Mouse (Mus musculus): ENCODE results near the gene Pmvk.

DNA sequence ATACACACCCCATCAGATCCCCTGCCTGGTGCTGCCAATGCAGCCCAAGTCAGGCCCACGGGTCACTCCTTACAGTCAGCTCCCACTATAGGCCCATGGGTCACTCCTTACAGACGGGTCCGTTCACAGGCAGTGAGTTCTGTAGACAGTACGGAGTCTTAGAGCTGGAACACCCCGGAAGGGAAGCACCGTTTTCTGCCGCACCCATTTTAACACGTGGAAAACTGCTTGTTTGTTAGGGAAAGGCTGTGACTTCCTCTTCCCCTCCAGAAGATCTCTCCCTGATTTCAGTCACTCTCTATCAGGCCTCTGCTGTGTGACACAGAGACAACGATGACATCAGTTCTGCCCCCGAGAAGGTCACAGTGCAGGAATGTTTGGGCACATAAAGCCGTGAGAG is 61.1 kb downstream of the Pmvk start:
- TF ChIP-seq CTCF (IDR thresholded peaks at IDR 0.05; ENCODE audit: extremely low read depth, insufficient read depth, low read length): no peak
- TF ChIP-seq POLR2A (IDR thresholded peaks at IDR 0.05; ENCODE audit: extremely low read depth, insufficient read depth, low read length): no peak
